Mouse (Mus musculus) heart, embryonic 13.5 days (tissue): ENCODE results near the gene Ttll9. TPM values are rescaled to one million over a fixed set of nuclear protein-coding genes. Genes with fewer than 3 reads are reported as not detected.

Source experiments
- ATAC-seq: fragments of 200-750 bp; cut with Nextera tagmentation; 2 replicates; pipeline ENCODE4 v1.8.0; 2017; ENCODE audit warnings: moderate TSS enrichment; ENCODE audit not compliant: insufficient number of reproducible peaks, low FRiP score, low TSS enrichment; ENCODE audit errors: extremely low read depth
- H3K27ac ChIP-seq: fragments of 300-500 bp; sonication (generic); replicated peaks from 2 replicates; pipeline ENCODE4 v1.5.1; 2015; ENCODE audit warnings: moderate library complexity, mild to moderate bottlenecking, inconsistent platforms
- H3K27me3 ChIP-seq: fragments of 300-500 bp; sonication (generic); replicated peaks from 2 replicates; pipeline ENCODE4 v1.6.1; 2015; ENCODE audit warnings: mild to moderate bottlenecking, inconsistent platforms
- H3K36me3 ChIP-seq: fragments of 300-500 bp; sonication (generic); 2 replicates; pipeline ENCODE4 v1.6.1; 2015; ENCODE audit warnings: mild to moderate bottlenecking, inconsistent platforms
- H3K4me1 ChIP-seq: fragments of 300-500 bp; sonication (generic); 2 replicates; pipeline ENCODE4 v1.6.1; 2015; ENCODE audit warnings: inconsistent platforms
- H3K4me2 ChIP-seq: fragments of 300-500 bp; sonication (generic); 2 replicates; pipeline ENCODE4 v1.6.1; 2015; ENCODE audit warnings: inconsistent platforms, mild to moderate bottlenecking, moderate library complexity
- H3K4me3 ChIP-seq: fragments of 300-500 bp; sonication (generic); 2 replicates; pipeline ENCODE4 v1.5.1; 2015; ENCODE audit warnings: moderate library complexity, mild to moderate bottlenecking, inconsistent platforms
- H3K9ac ChIP-seq: fragments of 300-500 bp; sonication (generic); 2 replicates; pipeline ENCODE4 v1.6.1; 2015; ENCODE audit warnings: inconsistent platforms, mild to moderate bottlenecking, moderate library complexity
- H3K9me3 ChIP-seq: fragments of 300-500 bp; sonication (generic); 2 replicates; pipeline ENCODE4 v1.6.1; 2016; ENCODE audit warnings: inconsistent platforms
- WGBS: fragments of 180-500 bp; shearing (Covaris S2); methylation state at CpG from one replicate; pipeline ENCODE4 v1.1.7; 2015; ENCODE audit warnings: mixed read lengths; 5-methylcytosine and 5-hydroxymethylcytosine counted together
- polyA plus RNA-seq: library from polyadenylated mRNA; unstranded; fragments of >200 nt; fragmentation: Nextera tagmentation; extraction: Ambion mirVana; gene quantifications from 2 replicates; pipeline ENCODE4 v1.2.1, GENCODE M21; 2015

Ttll9 gene
- polyA plus RNA-seq, 1 experiment from 2014 or later: 0.44 TPM

DNA sequence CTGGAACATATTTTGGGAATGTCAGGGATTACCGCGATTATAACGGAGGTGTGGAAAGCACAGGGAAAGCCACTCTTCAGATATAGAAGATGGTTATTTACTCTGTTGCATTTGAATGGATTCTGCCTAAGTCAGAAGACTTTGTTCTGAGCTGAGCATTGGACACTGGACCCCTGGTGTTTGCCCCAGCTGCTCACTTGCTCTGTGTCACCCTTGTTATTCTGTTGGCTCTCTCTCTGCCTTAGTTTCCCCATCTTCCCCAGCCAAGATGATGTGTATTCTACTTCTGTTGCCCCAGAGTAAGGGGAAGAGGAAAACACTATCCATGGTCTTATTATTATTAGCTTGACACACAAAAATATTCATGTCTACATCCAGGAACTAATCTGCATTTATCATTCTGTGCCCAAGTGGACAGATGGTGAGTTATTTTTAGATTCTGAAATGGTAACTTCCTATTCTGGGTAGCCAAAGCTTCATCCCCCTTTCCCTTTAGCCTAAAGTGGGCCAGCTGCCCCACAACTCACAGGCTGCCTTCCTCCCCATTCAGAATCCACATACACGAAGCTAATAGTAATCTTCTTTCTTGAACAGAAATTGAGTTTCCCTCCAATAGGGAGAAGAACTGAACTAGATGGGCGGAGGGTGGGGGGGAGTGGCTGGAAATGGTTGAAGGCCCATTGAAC is 71.4 kb downstream of the Ttll9 start:
- Histone ChIP-seq H3K36me3 (no peaks in the 10 kb centered on the region), H3K4me3 (no peak overlapping the region), H3K9me3 (no peaks in the 10 kb centered on the region), H3K4me1 (peaks cover 7% of the 10 kb centered on the region), H3K27me3 (peaks cover 100% of the 10 kb centered on the region), H3K9ac (no peak overlapping the region), H3K4me2 (no peak overlapping the region), H3K27ac (no peak overlapping the region)
- ATAC-seq: no peak
- WGBS: 61% methylated on average over 5 of the region's 5 CpGs

DNA sequence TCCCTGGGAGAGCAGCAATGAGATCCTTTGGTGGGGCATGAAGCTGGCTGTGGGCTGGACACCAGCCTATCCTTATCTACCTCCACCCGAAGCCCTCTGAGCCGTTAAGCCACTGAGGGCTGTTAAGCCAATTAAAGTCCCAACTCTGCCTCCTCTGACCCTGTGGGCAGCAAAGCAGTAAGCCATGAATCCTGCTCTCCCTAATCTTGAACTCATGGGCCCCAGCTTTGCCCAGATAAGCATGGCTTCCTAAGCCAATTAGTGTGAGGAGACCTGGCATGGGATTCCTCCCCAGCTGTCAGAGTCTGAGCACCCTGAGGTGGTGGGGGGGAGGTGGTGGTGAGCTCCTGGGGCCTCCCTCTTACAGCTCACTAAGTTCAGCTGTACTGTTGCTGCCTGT is 74.4 kb downstream of the Ttll9 start:
- no peak for ATAC-seq
- Histone ChIP-seq H3K4me3 (no peak overlapping the region), H3K36me3 (no peaks in the 10 kb centered on the region), H3K9ac (no peak overlapping the region), H3K4me2 (no peak overlapping the region), H3K27me3 (peaks cover 96% of the 10 kb centered on the region), H3K27ac (no peak overlapping the region), H3K9me3 (no peaks in the 10 kb centered on the region), H3K4me1 (peaks cover 4% of the 10 kb centered on the region)
- 12% methylated on average over 2 of the region's 2 CpGs for WGBS

DNA sequence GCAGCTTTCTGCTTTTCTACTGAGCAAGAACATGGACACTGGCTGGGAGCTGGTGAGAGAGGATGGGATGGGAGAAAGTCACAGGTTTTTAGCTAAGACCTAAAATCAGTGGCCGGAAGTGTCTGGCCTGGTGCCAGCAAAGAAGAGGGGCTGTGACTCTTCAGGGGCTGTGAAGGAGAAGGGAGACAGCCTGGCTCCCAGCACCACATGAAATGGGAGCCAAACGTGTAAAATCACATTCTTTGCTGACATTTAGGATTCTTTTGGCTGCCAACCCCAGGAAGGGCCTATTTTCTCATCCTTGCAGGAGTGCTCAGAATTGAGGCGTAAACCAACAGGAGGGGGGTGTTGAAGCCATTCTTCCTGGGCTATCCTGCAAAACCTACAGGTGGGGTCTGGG is 81.6 kb downstream of the Ttll9 start:
- Histone ChIP-seq H3K9ac (no peak overlapping the region), H3K4me1 (no peaks in the 10 kb centered on the region), H3K4me2 (no peak overlapping the region), H3K27ac (no peak overlapping the region), H3K27me3 (peaks cover 86% of the 10 kb centered on the region), H3K4me3 (no peak overlapping the region), H3K9me3 (no peaks in the 10 kb centered on the region), H3K36me3 (no peaks in the 10 kb centered on the region)
- ATAC-seq: no peak
- WGBS: 36% methylated on average over 3 of the region's 3 CpGs

DNA sequence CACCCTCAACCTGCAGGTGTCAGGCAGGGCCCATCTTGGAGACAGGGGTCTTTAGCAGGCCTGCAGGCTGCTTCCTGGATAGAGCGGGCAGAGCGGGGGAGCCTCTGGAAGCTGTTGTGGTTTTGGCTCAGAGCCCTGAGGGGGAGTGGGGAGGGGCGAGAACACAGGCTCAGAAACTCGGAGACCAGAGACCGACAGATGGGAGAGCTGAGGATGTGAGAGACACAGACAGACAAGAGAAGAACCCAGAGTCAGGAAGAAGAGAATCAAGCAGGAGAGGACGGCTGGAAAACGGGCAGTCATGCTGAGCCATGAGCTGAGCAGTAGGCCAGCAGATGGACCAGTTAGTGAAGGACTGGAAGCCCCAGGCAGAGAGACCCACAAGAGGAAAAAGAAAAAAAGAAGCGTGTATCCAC is 83.6 kb downstream of the Ttll9 start:
- no peak overlapping the region for H3K4me3 ChIP-seq
- no peak overlapping the region for H3K9ac ChIP-seq
- 30% methylated on average over 8 of the region's 8 CpGs for WGBS
- H3K36me3 ChIP-seq: no peaks in the 10 kb centered on the region
- no peak overlapping the region for H3K4me2 ChIP-seq
- no peak overlapping the region for H3K27ac ChIP-seq
- no peaks in the 10 kb centered on the region for H3K9me3 ChIP-seq
- peaks cover 6% of the 10 kb centered on the region for H3K4me1 ChIP-seq
- H3K27me3 ChIP-seq: peaks cover 86% of the 10 kb centered on the region
- no peak for ATAC-seq

DNA sequence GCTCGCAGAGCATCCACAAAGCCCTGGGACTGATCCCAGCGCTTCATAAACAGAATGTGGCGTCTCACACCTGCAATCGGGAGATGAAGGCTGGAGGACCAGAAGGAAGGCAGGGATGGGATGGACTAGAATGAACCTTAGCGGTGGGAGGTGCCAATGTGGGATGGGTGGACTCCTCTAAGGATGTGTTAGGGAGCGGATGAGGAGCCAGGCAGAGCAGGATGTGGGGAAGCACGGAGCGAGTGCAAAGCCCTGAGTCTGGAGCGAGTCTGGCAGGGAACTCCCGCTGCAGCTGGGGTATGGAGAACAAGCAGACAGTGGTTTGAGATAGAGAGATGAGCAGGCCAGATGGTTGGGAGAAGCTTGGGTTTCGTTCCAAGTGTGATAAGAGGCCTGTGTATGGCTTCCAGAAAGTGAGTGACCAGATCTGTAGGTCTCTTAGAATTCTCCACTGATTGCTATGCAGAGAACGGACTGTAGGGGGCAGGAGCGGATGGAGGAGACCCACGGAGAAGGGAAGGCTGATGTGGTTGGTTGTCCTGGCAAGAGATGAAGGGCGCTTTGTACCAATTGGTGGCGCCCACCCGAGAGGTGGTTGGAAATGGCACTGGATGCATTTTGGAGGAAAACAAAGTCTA is 85.7 kb downstream of the Ttll9 start:
- peaks cover 6% of the 10 kb centered on the region for H3K4me1 ChIP-seq
- no peak overlapping the region for H3K27ac ChIP-seq
- no peak overlapping the region for H3K9ac ChIP-seq
- H3K9me3 ChIP-seq: no peaks in the 10 kb centered on the region
- H3K4me3 ChIP-seq: no peak overlapping the region
- H3K27me3 ChIP-seq: peaks cover 90% of the 10 kb centered on the region
- H3K4me2 ChIP-seq: no peak overlapping the region
- H3K36me3 ChIP-seq: no peaks in the 10 kb centered on the region
- WGBS: 32% methylated on average over 17 of the region's 17 CpGs
- no peak for ATAC-seq

DNA sequence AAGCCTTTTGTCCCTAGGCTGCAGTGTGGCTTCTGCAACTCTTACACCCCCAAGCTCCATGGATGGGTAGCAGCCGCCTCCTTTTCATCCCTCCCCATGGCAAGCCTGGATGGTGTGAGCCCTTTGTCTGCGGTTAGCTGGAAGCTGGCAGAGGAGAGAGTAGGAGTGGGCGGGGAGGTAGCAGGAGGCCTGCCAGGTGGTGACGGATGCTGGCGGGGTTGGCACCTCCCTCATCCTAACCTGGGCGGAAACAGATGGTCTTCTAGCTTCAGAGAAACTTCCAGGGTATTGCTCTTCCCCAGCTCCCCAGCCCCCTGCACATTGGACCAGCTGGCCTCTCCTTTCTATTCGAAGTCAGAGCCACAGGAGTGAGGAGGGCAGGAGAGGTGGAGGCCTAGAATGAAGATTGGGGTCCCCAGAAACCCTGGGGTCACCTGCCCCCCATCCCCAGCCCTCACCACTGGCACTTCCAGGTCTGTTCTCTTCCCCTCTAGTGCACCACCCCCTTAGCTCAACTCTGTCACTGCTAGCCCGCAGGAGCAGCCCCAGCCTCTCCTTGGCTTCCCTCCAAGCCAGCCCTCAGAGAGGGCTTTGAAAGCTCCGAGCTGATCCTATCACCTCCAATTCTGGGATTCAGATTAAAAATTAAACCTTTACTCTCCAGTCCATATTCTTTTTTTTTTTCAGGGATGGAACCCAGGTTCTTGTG is 87.2 kb downstream of the Ttll9 start:
- H3K27ac ChIP-seq: no peak overlapping the region
- peaks cover 90% of the 10 kb centered on the region for H3K27me3 ChIP-seq
- ATAC-seq: no peak
- no peak overlapping the region for H3K4me3 ChIP-seq
- H3K9ac ChIP-seq: no peak overlapping the region
- no peaks in the 10 kb centered on the region for H3K9me3 ChIP-seq
- H3K4me2 ChIP-seq: no peak overlapping the region
- H3K4me1 ChIP-seq: peaks cover 6% of the 10 kb centered on the region
- WGBS: 29% methylated on average over 9 of the region's 9 CpGs
- no peaks in the 10 kb centered on the region for H3K36me3 ChIP-seq

DNA sequence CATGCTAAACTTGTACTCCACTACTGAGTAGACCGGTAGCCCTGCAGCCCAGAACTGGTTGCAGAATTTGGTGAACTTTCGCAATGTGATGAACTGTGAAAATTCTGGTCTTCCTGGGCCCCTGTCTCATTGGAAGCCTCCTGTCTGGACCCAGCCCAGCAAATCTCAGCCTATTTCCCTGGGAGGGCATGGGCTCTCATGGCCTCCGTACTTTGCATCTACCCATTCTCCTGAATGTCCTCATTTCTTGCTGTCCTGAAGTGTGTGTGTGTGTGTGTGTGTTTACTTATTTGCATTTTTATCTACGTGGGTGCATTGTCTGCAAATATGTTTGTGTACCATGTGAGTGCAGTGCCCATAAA is 87.7 kb downstream of the Ttll9 start:
- H3K9me3 ChIP-seq: no peaks in the 10 kb centered on the region
- peaks cover 6% of the 10 kb centered on the region for H3K4me1 ChIP-seq
- H3K4me3 ChIP-seq: no peak overlapping the region
- peaks cover 91% of the 10 kb centered on the region for H3K27me3 ChIP-seq
- no peak overlapping the region for H3K27ac ChIP-seq
- H3K4me2 ChIP-seq: no peak overlapping the region
- H3K9ac ChIP-seq: no peak overlapping the region
- H3K36me3 ChIP-seq: no peaks in the 10 kb centered on the region
- WGBS: 73% methylated on average over 4 of the region's 4 CpGs
- no peak for ATAC-seq

DNA sequence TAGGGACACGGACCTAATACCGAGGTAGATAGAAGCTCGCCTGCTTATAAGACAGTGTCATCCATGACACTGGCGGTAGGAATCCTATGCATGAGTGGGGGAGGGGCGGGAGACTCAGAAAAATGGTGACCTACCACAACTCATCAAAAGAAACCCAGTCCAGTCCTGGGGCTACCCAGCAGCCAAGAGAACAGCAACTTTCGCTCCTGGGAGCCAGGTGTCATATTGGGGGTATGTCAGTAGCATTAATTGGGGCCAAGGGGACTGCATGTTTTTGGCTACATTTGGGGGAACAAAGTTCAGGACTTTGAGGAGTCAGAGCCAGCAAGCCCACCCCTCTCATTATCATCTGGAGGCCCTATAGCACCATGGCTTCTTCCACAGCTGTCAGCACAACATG is 88.8 kb downstream of the Ttll9 start:
- Histone ChIP-seq H3K4me1 (peaks cover 6% of the 10 kb centered on the region), H3K9ac (no peak overlapping the region), H3K4me3 (no peak overlapping the region), H3K9me3 (no peaks in the 10 kb centered on the region), H3K4me2 (no peak overlapping the region), H3K27ac (no peak overlapping the region), H3K36me3 (no peaks in the 10 kb centered on the region), H3K27me3 (peaks cover 87% of the 10 kb centered on the region)
- ATAC-seq: no peak
- 64% methylated on average over 6 of the region's 6 CpGs for WGBS

DNA sequence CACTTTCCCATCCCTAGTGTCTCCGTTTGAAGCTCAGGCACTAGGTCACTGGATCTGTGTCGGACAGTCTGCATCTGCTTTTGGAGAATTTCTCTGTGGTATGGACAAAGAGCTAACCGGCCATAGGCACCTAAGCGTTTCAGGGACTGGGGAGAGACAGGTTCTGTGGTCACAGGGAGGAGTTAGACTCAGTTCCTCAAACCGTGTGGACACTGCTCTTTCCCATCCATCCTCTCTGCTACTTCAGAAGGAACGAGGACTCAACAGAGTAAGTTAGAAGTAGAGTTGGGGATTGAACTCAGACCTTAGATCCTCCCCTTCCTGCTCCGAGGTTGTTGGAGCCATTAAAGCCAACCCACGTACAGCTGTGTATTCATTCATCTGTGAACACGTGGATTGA is 89.3 kb downstream of the Ttll9 start:
- 63% methylated on average over 9 of the region's 9 CpGs for WGBS
- Histone ChIP-seq H3K36me3 (no peaks in the 10 kb centered on the region), H3K4me1 (peaks cover 6% of the 10 kb centered on the region), H3K27ac (no peak overlapping the region), H3K9ac (no peak overlapping the region), H3K4me3 (no peak overlapping the region), H3K4me2 (no peak overlapping the region), H3K9me3 (no peaks in the 10 kb centered on the region), H3K27me3 (peaks cover 84% of the 10 kb centered on the region)
- no peak for ATAC-seq

DNA sequence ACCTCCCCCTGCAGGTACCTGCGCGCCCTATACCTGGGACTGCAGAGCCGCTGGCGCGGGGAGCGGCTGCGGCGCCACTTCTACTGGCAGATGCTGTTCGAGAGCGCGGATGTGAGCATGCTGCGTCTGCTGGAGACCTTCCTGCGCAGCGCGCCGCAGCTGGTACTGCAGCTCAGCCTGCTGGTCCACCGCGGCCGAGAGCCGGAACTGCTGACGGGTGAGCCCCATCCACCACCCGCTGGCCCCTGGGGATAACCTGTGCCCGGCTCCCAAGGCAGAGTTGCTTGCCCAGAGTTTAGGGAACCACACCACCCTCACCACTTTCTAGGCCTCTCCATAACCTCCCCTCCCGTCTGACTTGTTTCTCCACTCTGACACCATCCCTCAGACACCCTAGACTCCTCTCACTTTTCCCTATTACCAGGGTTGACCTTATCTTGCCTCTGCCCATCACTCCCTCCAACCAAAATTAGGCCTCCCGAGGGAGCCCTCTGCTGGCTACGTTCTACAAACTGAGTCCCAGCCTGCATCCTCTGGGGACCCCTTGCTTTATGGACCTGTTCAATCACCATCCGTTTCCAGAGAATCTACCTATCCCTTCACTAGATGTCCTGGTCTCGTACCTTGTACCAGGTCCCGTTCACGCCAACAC is 90.5 kb downstream of the Ttll9 start:
- Histone ChIP-seq H3K4me3 (peak overlapping the region; percentile 11; the same call in 1 of the 2 replicates), H3K4me2 (no peak overlapping the region), H3K36me3 (no peaks in the 10 kb centered on the region), H3K9ac (no peak overlapping the region), H3K9me3 (no peaks in the 10 kb centered on the region), H3K27ac (no peak overlapping the region), H3K27me3 (peaks cover 85% of the 10 kb centered on the region), H3K4me1 (peaks cover 6% of the 10 kb centered on the region)
- ATAC-seq: no peak
- 8% methylated on average over 30 of the region's 30 CpGs for WGBS

DNA sequence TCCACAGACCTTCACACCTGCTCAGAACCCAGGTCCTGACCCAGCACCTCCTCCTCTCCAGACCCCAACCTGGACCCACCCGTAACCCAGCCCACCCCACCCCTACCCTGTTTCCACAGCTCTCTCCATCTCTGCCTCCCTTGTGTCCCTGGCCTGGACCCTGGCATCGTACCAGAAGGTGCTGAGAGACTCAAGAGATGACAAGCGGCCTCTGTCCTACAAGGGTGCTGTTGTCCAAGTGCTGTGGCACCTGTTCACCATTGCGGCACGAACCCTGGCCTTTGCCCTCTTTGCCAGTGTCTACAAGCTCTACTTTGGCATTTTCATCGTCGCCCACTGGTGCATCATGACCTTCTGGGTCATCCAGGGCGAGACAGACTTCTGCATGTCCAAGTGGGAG is 91.6 kb downstream of the Ttll9 start:
- no peak overlapping the region for H3K9ac ChIP-seq
- peaks cover 6% of the 10 kb centered on the region for H3K4me1 ChIP-seq
- no peaks in the 10 kb centered on the region for H3K9me3 ChIP-seq
- no peak for ATAC-seq
- no peak overlapping the region for H3K4me2 ChIP-seq
- H3K36me3 ChIP-seq: no peaks in the 10 kb centered on the region
- peaks cover 87% of the 10 kb centered on the region for H3K27me3 ChIP-seq
- WGBS: 78% methylated on average over 8 of the region's 8 CpGs
- no peak overlapping the region for H3K27ac ChIP-seq
- no peak overlapping the region for H3K4me3 ChIP-seq
